Mouse (Mus musculus): Measurements from ENCODE around the gene Acat1.

Gene Acat1

GRCm38 (mm10) chr9:53535416-53536320 lies 74.5 kb downstream of the Acat1 start:
- peak; percentile 21 for DNase-seq
